Mouse (Mus musculus) olfactory bulb, adult 2 months (tissue): ENCODE measurements around the gene Epx.

Experiments used
- CTCF ChIP-seq: fragments of 200-500 bp; IDR thresholded peaks from 2 replicates; pipeline ENCODE4 v1.5.1; 2012; ENCODE audit warnings: low read depth, mild to moderate bottlenecking, low read length, moderate library complexity; ENCODE audit not compliant: insufficient read depth
- POLR2A ChIP-seq: fragments of 200-500 bp; IDR thresholded peaks from 2 replicates; pipeline ENCODE4 v1.6.1; 2012; ENCODE audit warnings: mild to moderate bottlenecking, low read depth, low read length, moderate library complexity; ENCODE audit not compliant: insufficient read depth

DNA sequence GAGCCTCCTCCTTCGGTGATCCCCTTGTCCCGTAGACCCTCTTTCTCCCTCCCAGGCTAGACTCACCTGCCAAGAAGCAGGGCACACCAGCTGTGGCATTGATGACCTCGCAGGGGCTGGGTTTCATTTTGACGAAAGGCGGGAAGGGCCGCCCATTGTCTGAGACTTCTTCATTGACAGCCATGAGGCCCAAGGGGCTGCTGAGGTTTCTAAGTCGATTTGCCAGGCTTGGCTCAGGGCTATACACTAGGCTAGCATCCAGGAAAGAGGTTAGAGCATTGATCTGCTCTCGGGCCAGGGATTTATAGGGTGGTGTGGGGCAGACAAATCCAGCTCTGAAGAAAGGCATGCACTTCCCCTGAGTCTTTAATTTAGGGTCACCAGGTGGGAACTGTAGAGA is 60.5 kb downstream of the Epx start:
- TF ChIP-seq CTCF (no peak), POLR2A (no peak)
